Mouse (Mus musculus) CD4-positive helper T cell, adult 2 months (primary cell): ENCODE measurements around the gene Slamf7.
A peak's percentile ranks its signal among the peaks of the same experiment; 100 is the strongest.

Experiments
- DNase-seq: peaks from one replicate; pipeline ENCODE4 v3.0.0-alpha.2; 2012; ENCODE audit warnings: low read depth, missing footprints, low spot score

Gene Slamf7

DNA sequence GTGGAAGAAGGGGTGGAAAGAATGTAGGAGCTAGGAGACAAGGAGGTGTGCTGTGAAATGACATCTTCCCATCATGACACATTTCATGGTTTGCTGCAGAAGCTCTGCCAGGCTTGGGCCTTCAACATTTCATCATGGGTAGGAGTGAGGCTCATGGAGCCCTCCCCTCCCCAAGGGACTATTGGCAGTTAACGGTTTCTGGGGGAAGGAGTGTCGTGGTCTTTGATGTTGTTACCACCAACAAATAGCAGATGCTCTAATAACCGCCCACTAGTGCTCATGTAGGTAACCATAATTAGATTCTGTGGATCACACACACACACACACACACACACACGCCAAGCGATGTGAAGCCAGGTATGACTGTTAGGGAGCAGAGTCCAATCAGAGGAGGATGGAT lies at the start of gene Slamf7:
Slamf7 (minus strand) TSS at position 302 of the 400 bp plus-strand sequence.
- DNase-seq: peak; percentile 20

DNA sequence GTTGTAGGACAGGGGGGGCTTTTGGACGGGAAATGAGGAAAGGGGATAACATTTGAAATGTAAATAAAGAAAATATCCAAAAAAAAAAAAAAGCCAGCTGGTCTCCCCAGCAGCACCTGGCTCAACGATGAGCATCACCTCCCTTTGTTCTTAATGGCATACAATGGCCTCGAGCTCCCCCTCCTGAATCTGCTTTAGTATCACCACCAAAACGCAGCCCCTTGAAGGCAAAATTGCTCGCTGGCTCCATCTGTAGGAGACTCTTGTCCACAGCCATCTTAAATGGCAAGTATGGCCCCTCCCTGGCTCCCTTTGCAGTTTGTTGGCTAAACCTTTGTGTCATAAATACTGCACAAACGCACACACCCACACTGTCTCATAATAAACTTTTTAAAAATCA lies 46.1 kb upstream of the Slamf7 start:
- DNase-seq: peak; percentile 87

DNA sequence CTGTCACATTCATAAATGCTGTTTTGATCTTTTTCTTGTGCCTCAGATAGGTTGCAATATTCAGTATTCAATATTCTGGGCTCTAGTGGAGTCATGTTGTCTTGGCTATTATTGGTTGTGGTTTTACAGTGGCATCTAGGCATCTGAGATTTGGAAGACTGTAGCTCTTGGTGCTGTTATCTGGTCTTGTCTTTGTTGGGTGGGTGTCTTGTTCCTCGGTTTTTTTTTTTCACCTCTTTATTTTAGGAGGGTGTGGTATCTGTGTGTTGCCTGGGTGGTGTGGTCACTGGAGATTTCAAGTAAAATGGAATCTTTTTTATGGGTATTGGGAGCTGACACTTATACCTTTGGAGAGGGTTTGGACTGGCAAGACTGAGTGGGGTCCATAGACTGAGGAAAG lies 41.1 kb upstream of the Slamf7 start:
- DNase-seq: no peak

DNA sequence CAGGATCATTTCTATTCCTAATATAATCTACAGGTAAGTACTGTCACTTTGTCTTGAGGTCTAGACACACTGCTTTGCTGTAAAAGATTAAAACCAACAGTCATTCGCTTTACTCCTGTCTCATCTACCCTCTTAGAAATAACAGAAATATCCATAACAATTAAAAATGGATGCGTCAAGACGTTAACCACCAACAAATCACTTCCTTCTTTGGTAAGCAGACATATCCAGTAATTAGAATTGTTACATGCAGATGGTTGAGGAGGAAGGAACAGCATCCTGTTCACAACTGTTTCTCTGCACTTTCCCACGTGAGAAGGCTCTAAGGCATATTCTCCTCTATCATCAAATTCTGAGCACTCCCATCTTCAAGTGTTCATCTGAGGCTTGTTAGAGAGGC lies 34.5 kb upstream of the Slamf7 start:
- DNase-seq: peak; percentile 27

DNA sequence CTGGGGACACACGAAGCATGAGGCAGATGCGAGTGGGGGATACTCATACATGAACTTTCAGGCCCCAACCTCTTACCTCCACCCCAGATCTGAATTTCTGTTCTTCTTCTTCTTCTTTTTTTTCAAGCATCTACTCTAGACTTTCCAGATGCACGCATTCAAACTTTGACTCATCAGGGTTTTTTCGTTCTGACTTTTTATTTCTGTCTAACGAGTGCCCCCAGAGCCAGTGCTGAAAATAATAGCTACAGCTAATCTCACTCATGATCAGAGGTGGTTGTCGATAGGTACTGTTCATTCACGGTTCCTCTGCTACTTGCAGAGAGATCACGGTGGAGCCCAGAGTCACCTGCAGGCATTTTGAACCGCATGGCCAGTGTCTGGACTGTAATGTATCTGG lies 32.1 kb upstream of the Slamf7 start:
- DNase-seq: peak; percentile 53

DNA sequence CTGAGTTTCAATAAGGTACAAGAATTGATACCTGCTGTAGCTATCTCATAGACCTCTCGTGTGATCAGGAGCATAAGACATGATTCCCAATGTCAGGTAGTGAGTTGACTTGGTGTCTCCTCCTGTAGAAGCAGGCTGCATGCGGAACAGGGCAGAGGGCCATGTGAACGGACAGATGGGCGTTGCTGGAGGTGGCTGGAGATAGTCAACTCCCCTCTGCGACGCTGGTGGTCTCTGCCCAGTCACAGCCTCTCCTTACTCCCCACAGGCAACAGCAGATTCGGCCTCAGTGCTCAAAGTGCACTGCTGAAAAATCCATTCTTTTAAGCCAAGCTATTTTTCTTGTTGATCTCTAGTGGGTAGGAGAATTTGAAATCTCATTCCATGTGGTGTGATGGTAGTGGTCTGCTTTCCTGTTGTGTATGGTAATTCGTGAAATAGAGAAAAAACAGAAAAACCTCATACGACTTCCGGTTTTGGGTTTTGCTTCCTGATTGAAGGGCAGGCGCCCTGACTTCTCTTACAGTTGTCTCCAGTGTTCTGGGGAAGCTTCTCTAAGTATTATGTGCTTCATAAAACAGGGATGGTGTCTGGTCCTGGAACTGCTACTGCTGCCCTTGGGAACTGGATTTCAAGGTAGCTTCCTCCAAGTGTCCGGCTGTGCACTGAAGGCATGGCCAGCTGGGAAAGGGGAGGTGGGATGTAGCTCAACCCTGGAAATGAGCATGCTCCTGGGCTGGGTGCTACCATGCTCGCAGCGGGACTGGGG lies 28.9 kb upstream of the Slamf7 start, which contains the start of gene Cd48:
Cd48 (plus strand) TSS at position 479 of the 769 bp plus-strand sequence.
- peak; percentile 70 for DNase-seq

DNA sequence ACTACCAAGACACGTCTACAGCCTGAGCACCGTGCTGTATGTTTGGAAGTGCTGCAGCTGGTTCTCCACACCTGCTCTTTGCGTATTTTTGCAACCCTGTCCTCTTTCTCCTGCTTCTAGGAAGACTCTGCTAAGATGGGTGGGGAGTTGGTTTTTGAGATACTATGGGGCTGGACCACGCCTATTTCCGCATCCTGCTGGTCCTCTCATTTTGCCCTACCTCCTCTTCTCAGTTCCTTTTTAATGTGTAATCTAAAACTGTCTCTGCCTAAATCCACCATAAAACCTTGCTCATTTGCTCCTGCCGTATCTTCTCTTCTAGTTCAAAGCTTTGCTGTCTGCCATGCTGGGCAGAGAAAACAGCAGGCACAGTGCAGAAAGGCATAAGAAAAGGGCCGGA lies 28.2 kb upstream of the Slamf7 start:
- peak; percentile 63 for DNase-seq

DNA sequence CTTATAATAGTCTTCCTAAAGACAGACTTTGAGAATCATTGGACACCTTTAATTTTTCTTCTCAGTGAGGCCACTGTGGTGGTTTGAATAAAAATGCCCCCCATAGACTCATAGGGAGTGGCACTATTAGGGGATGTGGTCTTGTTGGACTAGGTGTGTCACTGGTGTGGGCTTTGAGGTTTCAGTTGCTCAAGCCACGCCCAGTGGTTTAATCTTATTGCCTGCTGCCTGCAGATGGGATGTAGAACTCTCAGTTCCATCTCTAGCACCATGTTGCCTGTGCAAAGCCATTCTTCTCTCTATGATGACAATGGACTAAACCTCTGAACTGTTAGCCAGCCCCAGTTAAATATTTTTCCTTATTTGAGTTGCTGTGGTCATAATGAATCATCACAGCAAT lies 24.9 kb upstream of the Slamf7 start:
- peak; percentile 35 for DNase-seq

DNA sequence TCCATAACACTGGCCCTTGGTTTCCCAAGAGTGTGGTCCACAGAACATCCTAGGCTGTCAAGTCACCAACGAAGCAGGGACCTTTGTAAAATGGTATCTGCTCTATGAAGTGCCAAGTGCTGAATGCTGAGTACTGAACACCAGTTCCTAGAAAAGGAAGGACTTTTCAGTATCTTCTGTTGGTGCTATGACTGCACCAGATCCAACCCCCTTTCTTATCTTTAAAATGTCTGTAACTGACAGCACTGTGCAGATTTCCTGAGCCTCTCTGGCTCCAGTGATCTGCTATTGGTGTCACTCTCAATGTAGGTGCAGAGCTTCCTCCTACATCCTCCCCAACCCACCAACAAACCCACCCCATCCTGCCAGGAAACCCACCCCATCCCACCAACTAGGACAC lies 21.6 kb upstream of the Slamf7 start:
- no peak for DNase-seq

DNA sequence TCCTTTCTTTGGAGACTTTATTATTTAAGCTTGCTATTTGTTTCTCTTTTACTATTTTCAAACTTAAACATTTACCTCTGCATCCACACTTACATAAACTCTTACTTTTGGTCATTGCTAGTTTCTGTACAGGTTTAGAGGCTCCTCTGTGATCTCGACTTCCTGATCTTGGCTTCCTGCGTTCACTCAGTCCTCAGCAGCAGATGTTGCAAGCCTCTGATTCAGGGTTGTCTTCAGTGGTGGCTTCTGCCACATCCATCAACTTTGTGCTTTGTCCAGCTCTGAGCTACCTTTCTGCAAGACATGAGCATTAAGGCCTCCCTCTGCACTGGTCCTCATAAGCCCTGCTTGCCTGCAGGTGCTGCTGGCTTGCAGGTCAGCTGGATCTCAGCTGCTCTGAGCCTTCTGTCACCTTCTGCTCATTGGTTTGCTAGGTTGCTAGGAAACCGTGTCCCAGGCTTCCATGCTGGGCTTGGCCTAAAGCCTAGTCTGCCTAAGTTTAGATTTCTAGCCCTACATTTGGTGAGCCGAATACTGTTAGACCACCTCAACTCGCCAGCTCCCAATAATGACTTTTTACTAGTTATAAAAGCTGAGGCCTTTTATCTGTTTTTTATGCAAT lies 20.1 kb upstream of the Slamf7 start:
- DNase-seq: peak; percentile 32

DNA sequence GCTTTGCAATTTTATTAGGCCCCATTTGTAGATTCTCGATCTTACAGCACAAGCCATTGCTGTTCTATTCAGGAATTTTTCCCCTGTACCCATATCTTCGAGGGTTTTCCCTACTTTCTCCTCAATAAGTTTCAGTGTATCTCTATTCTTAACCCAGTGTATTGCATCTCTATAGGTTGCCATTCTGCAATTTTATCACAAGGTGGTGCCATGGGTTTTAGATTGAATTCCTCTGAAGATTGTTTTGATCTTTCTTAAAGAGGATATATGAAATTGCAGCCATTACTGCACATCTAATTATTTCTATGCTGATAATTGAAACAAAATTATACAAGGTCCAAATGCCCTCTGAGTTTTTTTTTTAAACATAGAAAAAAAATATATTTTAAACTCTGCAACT lies 19.6 kb upstream of the Slamf7 start:
- peak; percentile 50 for DNase-seq

DNA sequence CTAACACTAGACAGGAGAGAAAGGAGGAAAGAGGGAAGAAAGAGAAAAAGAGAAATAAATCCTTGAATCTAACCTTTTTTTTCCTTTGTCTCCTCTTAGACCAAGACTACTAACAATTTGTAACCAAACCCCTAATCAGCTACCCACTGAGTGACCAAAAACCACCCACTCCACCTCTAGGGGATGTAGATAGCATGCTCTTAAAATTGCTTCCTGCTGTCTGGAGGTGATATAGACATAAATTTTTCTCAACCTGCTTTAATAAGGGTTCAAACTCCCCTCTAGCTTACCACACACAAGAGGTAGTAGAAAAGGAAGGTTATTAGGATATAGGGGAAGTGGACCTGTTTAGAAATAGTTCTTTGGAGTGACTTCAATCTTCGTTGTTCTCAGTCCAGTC lies 14.3 kb upstream of the Slamf7 start:
- no peak for DNase-seq

DNA sequence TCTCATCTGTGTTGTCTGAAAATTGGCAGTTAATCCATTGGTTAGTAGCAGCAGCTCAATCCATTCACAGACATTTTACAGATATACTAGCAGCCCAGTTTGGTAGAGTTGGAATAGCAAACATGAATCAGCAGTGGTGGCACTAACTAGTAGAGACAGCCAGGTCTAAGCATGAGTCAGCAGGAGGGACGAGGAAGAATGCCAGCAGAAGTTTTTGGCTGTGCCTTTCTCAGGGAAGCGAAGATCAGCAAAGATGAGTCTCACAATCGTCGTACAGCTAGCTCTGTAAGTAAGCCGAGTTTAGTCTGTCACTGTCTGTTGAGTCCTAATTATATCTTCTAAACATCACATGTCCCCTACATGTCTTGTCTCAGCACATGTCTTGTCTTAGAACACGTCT lies 13.5 kb upstream of the Slamf7 start:
- DNase-seq: no peak

DNA sequence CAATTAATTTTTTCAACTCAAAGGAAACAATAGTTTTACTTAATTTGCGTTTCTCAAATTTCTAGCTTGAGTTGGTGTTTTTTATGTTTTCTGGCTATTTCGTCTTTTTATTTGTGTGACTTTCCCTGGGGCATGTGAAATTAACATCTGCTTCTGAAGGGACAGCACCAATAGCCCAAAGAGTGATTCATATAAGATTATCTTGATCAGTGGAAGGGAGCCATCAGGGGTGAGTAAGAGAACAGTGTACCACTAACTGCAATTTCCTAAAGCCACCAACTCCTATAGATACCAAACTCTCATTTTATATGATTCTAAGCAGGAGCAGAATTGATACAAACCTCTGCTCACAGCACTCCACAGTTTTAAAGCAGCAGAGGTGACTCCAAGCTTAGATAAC lies 10.9 kb upstream of the Slamf7 start:
- no peak for DNase-seq

DNA sequence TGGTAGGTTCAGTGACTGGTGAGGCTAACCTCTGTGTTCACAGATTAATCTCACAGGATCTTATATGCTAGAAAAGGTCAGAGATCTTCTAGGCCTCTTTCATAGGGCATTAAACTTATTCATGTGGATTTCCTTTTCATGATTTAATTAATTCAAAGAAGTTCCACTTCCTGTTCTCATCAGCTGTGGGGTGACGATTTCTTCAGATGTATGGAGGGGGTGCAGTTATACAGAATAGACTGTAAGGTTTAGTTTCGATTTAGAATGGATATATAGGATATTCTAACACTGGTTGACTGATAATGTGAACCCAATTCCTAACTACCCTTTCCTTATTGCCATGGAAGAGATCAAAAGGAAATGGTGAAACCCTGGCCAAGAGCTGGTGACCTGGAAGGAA lies 8.6 kb upstream of the Slamf7 start:
- peak; percentile 38 for DNase-seq

DNA sequence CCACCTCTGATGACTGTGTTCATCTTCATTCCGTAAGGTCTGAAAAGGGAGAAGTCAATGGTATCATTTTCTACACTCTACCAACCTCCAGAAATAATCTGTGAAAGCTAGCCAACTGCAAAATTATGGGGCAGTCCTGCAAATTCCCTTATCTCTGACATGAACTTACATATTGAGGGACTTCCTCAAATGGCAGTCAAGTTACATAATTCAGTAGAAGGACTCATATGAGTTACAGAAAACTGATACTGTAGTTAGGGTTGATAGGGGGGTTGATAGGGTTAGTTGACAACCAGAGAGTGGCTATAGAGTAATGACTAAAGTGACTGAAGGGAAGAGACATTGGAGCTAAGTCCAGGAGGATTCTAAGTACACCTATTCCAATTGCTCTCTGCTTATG lies 7.6 kb upstream of the Slamf7 start:
- DNase-seq: no peak

DNA sequence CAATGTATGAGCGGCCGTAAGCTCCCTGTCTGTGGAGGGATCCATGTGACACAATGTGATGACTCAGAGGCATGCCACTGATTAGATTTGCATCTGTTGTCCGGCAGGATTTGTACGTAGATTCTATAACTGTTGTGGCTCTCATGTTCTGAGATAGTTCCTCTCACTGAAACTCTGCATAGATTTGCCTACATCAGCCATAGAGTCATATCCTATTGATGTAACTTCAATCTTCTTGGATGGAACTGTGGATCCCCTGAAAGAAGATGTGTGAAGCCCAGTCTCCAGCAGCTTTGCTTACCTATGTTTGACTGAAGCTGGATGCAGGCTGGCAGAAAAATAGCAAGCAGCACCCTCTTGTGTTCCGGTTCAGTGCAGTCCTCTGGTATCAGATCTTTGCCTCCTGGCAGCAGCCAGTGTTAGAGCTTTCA lies 5.7 kb upstream of the Slamf7 start:
- DNase-seq: no peak

DNA sequence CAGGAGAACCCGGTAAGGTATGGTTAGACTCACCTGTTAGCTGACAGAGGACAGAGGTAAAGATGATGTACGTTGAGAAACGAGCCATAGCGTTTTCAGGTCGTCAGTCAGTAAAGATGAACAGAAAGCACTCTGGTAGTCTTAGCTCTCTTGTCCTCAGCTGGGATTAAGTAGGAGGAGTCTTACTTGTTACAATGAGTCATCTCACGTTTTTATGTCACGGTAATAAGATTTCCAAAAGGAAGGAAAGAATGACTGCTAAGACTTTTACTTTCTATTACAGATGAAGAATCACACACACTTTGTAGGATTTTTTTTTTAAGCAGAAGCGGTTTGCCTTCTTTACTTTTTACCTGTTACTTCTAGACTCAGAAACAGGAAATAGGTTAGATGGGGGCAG lies 4.0 kb downstream of the Slamf7 start:
- peak; percentile 62 for DNase-seq

DNA sequence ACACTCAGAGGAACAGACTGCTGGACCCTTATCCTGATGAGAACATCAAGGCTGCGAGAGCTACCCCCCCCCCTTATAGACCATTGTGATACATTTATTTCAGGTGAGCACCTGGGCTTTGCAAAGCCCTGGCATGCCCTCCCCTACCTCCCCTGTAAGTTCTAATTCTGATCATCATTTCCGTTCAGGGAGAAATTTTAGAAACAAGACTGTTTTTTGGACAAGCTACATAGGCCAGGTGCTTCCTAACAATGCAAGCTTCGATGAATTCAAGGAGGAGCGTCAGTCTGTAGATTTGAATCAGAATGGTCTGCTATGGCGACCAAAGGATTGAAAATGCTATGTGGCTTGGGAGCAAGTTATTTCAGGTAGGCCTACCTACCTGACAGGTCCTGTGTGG lies 5.1 kb downstream of the Slamf7 start:
- no peak for DNase-seq

DNA sequence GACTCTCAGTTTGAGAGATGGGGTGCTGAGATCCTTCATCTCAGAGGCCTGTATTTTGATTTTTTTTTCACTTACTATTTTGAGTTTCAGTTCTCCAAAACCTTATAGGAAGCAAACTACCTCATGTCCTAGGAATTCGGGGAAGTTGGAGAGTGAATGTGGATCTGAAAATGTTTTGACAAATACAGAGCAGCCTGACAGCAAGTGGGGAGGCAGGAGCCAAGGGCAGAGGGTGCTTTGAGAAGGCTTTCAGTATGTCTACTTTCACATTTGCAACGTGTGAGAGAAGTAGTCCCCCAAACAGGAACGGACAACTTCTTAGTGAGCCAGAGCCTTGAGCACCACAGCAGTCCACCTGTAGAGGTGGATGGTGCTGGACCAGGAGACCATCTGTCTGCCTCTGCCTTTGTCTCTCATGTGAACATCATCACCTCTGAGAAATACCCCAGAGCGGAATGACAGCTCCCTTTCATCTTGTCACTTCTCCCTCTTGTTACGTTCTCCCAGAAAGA lies 6.3 kb downstream of the Slamf7 start:
- no peak for DNase-seq

DNA sequence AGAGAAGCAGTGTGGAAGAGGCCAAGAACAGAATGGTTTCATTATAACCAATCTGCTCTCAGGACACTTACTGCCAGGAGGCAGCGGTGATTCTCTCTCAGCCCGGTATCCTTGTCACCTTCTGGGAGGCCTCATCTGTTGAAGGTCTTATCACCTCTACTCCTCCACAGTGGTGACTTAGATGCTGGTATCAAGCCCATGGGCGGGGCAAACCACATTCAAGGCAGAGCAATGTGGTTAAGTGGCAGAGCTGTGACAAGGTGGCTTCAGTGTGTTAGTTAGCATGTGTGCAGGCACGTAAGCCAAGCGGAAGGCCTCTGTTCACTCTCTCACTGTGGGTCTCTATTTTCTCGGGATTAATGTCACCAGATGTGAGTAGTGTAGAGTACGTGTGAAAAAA lies 9.2 kb downstream of the Slamf7 start:
- peak; percentile 87 for DNase-seq

DNA sequence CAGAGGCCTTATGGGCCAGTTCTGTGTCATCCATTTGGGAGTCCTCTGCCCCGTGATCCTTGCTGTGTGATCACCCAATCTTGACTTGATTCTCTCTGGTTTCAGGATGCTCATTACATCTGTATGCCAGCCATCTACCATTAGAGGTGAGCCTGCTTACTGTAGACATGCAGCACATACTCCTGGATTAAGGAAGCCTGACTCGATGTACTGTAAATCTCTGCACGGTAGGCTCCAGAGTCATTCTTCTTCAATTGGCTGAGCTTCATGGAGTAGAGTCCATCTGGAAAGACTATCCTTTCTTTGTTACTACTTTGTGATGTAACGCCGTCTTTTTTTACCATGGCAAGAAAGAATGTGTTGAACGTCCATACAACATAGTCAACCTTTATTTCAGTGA lies 12.0 kb downstream of the Slamf7 start:
- DNase-seq: no peak

DNA sequence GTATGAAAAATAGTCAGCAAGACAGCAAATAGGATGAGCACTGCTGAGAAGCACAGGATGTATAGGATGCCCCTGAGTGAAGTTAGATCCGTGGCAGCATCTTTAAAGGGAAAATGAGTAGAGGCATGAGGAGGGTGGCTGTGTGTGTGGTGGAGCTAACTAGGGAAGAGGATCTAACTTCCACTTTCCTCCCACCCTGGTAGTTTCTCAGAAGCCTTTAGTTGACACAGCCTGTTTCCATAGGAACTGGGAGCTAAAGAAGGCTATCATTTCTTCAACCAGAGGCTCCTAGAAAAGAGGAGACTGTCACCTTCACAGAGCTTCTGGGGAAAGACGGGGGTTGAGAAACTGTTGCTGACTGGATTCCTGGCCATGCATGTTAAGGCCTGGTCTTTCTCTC lies 14.1 kb downstream of the Slamf7 start:
- no peak for DNase-seq
